Mouse (Mus musculus): Measurements from ENCODE around the gene Impg1.

The Impg1 gene

DNA sequence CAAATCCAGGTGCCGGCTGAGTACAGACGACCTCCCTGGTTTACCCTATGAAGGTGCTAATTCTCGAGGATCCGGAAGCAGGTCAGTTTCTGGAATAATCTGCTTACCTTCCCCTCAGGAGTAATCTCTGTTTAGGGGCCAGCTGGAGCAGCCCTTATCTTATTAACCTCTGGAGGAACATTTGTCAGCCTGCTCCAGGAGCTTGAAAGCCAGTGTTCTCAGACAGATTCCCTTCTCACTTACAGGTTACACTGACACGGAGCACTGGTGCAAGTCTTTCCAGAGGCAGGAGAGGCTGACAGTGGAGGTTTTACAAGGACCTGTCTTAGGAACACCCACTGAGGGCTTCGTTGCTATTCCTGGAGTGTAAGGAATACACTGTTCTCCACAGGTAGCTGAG is at the start of gene Impg1:
Gene Impg1 (minus strand): TSS at position 101 of the 400 bp plus-strand sequence.
- in situ Hi-C loops (cut with MboI, MseI) = loop anchor here (10.0 kb wide), 1 partner anchor 251 kb away; no protein-coding TSS in a partner anchor

GRCm38 (mm10) chr9:80509464-80510153 is 44.3 kb upstream of the Impg1 start:
- in situ Hi-C loops (cut with MboI, MseI) = no loop called here

DNA sequence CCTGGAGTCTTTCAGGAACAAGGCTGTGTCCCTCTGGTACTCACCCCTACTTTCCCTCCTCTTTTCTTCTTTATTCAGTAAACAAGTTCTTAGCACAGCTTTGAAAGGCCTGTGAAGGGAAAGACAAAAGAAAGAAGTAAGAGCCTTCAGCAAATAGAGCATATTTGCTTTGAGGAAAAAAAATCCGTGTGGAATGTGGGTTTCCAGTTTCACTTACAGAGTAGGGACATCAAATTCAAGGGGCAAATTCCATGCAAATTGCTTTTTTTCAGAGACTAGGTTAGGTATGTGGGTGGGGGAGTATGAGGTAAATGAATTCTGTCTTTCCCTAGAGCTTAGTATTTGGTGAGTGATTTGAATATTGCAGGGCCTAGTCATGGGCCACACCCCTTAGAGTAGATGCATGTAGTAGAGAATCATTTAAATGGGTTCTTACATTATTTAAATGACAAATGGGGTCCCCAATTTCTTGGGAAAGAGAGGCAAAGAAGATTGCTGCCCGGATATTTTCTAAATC is 39.3 kb upstream of the Impg1 start:
- in situ Hi-C loops (cut with MboI, MseI) = no loop called here

GRCm38 (mm10) chr9:80491591-80491990 is 26.3 kb upstream of the Impg1 start:
- in situ Hi-C loops (cut with MboI, MseI) = no loop called here

DNA sequence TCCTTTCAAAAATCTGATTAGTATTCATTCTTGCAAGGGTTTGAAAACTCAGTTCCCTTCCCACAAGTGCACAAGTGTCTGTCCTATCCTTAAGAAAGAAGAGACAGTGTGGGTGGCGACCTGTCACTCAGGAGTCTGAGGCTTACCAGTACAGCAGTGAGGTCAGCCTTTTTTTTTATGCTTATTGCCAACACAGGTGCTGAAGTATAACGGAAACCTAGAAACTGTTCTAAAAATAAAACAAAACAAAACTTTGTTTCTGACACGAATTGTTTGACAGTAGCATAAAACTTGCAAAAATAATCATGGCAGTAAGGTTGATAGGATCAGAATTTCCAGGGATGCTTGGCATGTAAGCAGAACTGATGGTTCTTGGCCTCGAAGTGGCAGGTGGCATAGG is 4.9 kb downstream of the Impg1 start:
- in situ Hi-C loops (cut with MboI, MseI) = loop anchor here (10.0 kb wide), 1 partner anchor 246 kb away; no protein-coding TSS in a partner anchor

GRCm38 (mm10) chr9:80450467-80451261 is 14.6 kb downstream of the Impg1 start:
- in situ Hi-C loops (cut with MboI, MseI) = no loop called here

DNA sequence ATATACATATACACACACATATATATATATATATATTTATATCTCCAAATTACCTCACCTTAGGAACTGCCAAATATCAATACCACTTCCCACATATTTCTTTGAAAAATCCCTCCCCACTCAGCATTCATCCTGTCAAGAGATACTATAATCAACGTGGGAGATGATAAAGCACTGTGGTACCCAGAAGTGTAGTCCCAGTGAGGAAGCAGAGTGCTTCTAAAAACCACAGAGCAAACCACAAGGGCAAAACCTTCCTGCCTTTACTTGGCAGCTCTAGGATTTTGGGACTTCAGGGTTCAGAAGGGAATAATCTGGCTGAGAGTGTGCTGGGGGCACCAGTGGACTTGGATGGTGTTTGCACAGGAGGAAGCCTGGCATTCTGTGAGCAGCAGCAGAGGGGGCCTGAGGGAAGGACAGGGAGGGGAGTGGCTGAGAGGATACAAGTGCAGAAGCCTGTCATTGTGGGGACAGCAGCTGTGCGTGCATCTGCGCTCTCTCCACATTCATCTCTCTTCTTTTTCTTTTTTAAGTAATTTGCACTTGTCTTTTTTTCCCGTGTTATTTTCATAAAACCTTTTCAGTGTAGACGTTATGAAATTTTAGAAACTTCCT is 24.1 kb downstream of the Impg1 start:
- in situ Hi-C loops (cut with MboI, MseI) = no loop called here

DNA sequence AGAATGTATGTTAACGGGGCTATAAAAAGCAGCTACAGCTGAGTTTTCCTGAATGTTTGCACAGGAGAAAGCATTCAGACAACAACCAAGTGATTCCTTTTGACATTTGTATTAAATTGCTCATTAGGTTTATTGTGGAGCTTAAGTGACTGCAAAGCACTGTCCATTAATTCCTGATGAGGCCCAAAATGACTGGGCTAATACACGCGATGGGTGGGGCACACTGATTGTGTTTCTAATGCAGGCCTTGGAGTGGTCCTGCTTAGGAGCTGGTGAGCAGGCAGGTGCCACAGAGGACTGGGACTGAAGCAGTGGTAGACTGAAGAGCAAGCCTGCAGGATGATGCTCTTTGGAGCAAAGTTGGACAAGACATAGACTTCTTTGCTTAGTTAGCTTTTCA is 73.9 kb downstream of the Impg1 start:
- in situ Hi-C loops (cut with MboI, MseI) = no loop called here

DNA sequence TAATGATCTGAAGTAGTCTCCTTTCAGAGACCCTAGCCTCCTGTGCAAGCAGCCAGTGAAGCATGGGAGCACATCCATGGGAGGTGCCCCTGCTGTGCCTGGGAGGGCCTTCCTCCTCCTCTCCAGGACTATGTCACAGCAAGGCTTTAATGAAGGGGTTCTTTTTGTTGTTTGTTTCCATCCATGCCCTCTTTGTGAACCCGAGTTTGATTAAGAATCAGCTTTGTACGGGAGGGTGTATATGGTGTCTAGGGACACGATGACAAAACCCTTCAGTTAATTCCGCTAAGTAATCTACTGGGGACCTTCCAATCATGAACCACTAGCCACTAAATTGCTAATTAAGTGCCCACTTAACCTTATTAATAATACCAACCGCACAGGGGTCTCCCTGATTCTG is 74.3 kb downstream of the Impg1 start:
- in situ Hi-C loops (cut with MboI, MseI) = no loop called here

DNA sequence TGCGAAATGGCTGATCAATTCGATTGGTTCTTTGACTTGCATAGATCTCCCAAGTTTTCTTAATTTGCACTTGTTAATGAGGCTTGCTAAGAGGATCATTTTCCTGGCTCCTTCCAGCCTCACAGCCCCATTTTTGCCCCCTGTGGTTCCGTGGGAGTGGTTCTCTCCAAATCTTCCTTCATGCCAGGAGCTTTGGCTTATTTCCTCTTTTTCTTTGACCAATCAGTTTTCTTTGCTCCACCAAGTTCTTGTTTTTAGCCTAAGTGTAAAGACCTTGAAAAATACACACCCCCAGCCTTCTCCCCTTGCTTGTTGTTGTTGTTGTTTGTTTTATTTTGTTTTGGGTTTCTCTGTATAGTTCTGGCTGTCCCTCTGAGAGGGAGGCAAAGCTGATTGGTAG is 77.4 kb downstream of the Impg1 start:
- in situ Hi-C loops (cut with MboI, MseI) = no loop called here

DNA sequence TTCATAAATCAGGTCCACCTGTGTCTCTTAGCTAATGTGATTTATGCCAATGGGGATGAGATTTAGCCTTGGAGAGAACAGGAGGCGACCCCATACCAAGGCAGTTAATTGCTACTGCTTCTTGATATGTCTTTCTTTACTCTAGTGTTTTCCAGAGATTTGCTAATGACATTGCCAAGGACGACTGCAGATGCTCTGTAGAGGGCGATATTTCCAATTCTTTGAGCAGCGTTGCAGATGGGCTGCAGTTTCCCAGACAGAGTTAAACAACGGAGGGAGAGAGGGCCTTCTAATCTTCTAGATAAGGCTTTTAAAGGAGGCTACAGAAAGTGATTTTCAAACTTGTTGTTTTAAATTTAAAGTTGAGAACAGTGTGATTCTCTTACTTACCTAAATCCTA is 78.8 kb downstream of the Impg1 start:
- in situ Hi-C loops (cut with MboI, MseI) = no loop called here

DNA sequence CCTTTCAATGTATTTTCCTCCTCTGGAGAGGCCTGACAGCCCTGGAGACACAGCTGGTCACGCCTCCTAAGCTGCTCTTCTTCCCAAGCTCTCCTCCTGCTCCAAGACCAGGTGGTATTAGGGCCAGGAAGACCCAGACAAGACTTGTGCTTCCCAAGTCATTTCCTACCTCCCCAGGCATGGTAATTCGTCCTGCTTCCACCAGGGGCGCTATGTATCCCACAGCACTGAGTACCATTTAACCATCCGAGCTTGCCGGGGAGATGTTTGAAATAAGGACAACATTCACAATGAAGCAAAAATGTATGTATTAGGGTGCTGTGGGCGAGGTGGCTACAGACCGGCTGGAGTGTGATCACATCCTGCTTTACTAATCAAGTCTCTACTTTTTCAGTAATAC is 79.3 kb downstream of the Impg1 start:
- in situ Hi-C loops (cut with MboI, MseI) = no loop called here

DNA sequence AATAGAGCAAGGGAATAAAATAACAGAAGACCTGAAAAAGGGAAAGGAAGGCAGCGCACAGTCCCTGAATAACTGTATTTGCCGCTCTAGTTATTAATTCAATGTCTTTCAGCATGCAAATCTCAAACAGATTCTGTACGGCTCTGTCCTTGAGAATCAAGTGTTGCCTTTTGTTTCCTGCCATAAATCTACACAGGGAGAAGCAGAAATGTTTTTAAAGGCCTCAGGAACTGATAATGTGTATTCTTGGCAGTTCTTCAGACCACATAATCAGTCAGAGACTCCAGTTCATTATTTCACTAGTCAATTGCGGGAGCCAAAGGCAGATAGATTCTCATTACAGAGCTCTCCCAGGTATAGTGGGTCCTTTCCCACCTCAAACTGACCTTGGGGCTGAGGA is 82.6 kb downstream of the Impg1 start:
- in situ Hi-C loops (cut with MboI, MseI) = no loop called here

- in situ Hi-C loops (cut with MboI, MseI) = no loop called here
Measured at GRCm38 (mm10) chr9:80380078-80380645, 85.1 kb downstream of the Impg1 start.

- in situ Hi-C loops (cut with MboI, MseI) = loop anchor here (10.0 kb wide), 1 partner anchor 1841 kb away; no protein-coding TSS in a partner anchor
Measured at GRCm38 (mm10) chr9:80374100-80374499, 91.2 kb downstream of the Impg1 start.

- in situ Hi-C loops (cut with MboI, MseI) = loop anchor here (10.0 kb wide), 1 partner anchor 1841 kb away; no protein-coding TSS in a partner anchor
Measured at GRCm38 (mm10) chr9:80373304-80373739, 92.0 kb downstream of the Impg1 start.

DNA sequence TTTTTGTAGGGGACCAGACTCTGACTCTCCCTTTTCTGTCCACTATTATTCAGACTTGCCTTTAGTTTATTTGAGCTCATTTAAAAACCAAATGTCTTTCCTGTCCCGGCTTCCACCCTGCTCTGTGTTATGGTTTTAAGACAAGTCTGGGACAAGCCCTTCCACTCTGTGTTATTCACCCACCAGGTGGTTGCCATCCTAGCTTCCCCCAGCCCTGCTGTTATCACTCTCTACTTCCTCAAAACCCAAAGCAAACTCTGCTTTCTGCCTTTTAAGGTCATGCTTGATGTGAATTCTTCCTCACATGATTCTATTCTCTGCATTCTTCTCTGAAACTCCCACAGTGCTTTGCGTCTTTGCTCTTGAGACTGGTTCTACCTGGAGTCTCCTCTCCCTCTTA is 96.6 kb downstream of the Impg1 start:
- in situ Hi-C loops (cut with MboI, MseI) = no loop called here

DNA sequence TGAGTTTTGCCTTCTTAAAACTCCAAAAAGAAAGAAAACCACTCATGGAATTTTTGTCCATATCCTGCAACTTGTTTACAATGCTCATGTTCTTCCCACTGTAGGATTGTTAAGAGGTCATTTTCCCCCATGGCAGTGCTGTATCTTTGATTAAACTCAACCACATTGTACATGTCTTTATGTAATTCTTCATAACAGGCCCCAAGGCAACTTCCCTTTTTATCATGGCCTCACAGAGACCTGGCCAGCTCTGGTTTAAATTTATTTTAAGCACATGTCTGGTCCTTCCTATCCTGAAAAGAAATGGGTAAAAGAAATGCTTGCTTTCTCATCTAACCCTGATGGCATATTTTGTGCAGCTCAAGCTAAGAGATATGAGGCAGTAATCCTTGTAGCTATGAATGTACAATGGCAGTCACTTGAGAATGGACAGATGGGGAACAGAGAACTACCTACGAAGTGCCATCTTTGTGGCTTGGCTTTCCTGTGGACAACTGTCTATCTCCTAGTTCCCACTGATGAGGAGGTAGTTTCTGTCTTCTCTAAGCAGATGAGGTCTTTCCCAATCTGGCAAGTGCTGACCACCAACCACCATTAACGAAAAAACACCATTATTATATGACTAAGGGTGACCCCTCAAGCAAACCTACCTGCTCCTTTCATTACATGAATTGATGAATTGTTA is 97.6 kb downstream of the Impg1 start:
- in situ Hi-C loops (cut with MboI, MseI) = no loop called here

DNA sequence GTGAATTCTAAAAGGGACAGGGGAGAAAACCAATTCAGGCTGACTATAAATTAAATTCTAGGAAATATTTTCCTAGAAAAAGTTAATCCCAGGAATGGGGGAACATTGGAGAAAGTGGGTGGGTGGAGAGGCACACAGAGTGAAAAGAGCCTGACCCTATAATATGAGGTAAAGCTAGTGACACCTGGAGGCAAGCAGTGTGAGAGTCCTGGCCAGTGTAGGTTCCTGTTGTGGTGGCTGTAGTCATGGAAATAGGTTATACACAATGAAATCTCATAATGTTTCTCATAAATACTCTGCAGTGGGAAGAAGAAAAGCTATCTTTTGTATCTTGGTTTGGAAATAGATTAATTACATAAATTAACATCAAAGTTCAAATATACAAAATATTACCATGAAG is 105.2 kb downstream of the Impg1 start:
- in situ Hi-C loops (cut with MboI, MseI) = no loop called here

GRCm38 (mm10) chr9:80351678-80352331 is 113.5 kb downstream of the Impg1 start:
- in situ Hi-C loops (cut with MboI, MseI) = no loop called here

DNA sequence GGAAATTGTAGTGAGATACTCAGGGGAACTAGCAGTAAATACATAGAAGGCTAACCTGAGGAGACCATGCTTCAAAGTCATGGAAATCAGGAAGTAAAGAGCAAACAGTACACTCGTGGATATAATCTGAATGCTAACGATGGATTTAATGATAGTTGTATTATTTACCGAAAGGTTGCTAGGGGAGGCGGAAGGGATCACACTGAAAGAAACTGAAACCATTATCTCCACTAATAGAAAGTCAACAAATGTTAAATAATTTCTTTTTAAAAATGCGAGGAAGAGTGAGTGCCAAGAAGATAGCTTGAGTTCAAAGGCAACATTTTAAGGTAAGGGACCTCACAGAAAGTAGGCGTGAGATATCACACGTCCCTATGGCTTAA is 114.0 kb downstream of the Impg1 start:
- in situ Hi-C loops (cut with MboI, MseI) = no loop called here
